8 mouse cellular contexts compared by ENCODE assay signal in the genomic region with DNA sequence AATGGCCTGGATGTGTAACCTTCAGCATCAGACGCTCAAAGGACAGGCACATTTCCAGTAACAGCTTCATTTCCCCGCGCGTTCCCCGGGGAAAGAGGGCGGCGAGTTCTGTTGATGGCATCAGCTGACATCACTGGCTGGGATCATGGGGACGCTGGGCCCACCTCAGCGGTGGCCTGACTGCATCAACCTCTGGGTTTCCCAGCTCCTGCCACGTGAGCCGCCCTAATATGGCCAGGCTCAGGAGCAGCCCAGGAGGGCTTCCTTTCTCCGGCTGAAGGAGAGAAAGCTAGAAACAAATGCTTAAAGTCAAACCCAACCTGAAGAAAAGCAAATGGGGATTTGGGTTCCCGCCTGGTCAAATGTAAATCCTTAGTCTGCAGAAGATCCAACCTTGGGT. TPM values are rescaled to one million over a fixed set of nuclear protein-coding genes. Genes with fewer than 3 reads are reported as not detected.
DNase-seq lines count a peak whose midpoint lies in the region; ATAC-seq and TF ChIP-seq lines count a peak whose summit lies in the region.

No protein-coding gene starts in this region.

- H3K27me3 ChIP-seq in lung, embryonic 14.5 days (ENCODE audit: insufficient read depth, low read length): no peaks in the 10 kb centered on the region
- no peaks in the 10 kb centered on the region for H3K27me3 ChIP-seq in hindbrain, postnatal 0 days (ENCODE audit: insufficient read depth, low read length)
- H3K27me3 ChIP-seq in liver, embryonic 12.5 days (replicated peaks): peaks cover 50% of the 10 kb centered on the region

- peak; percentile 62; the same call in 1 of the 2 replicates for ATAC-seq in lung, embryonic 14.5 days (ENCODE audit: insufficient read depth)
- ATAC-seq in hindbrain, postnatal 0 days: peak; percentile 90
- no peak for ATAC-seq in liver, embryonic 12.5 days

- TF ChIP-seq CTCF in lung, embryonic 14.5 days (IDR thresholded peaks at IDR 0.05; ENCODE audit: low read depth): no peak
- TF ChIP-seq CTCF in hindbrain, postnatal 0 days (IDR thresholded peaks at IDR 0.05; ENCODE audit: low read depth): no peak

- DNase-seq in lung, embryonic 14.5 days: peak; percentile 61
- DNase-seq in lung, postnatal 25 days (ENCODE audit: low spot score): no peak
- peak; percentile 69 to 70 for DNase-seq in cerebellum, postnatal 25 days
- peak; percentile 25 for DNase-seq in gastrocnemius, postnatal 10 days
- DNase-seq in hindbrain, postnatal 0 days (ENCODE audit: low spot score): peak; percentile 80
- peak; percentile 33 for DNase-seq in right cerebral cortex, adult 18-20 months
- no peak for DNase-seq in spleen, adult 12 weeks (ENCODE audit: low spot score)

- 5% methylated on average over 13 of the region's 13 CpGs for WGBS in lung, embryonic 14.5 days
- 2% methylated on average over 13 of the region's 13 CpGs for WGBS in hindbrain, postnatal 0 days
- 21% methylated on average over 13 of the region's 13 CpGs for WGBS in liver, embryonic 12.5 days (ENCODE audit: insufficient replicate concordance)

- H3K36me3 ChIP-seq in lung, embryonic 14.5 days (ENCODE audit: insufficient read depth): no peaks in the 10 kb centered on the region
- H3K36me3 ChIP-seq in hindbrain, postnatal 0 days (ENCODE audit: insufficient read depth, low read length): no peaks in the 10 kb centered on the region
- H3K36me3 ChIP-seq in liver, embryonic 12.5 days: no peaks in the 10 kb centered on the region

- peak overlapping the region; percentile 70 for H3K4me3 ChIP-seq in lung, embryonic 14.5 days (ENCODE audit: low read depth, low read length)
- peak overlapping the region; percentile 76 for H3K4me3 ChIP-seq in hindbrain, postnatal 0 days (ENCODE audit: low read length)
- H3K4me3 ChIP-seq in liver, embryonic 12.5 days: peak overlapping the region; percentile 53

- H3K9me3 ChIP-seq in lung, embryonic 14.5 days (ENCODE audit: low read depth, low read length): no peaks in the 10 kb centered on the region
- no peaks in the 10 kb centered on the region for H3K9me3 ChIP-seq in hindbrain, postnatal 0 days (ENCODE audit: low read length)
- no peaks in the 10 kb centered on the region for H3K9me3 ChIP-seq in liver, embryonic 12.5 days (replicated peaks)

- H3K9ac ChIP-seq in lung, embryonic 14.5 days: peak overlapping the region; percentile 71; the same call in 1 of the 2 replicates
- H3K9ac ChIP-seq in hindbrain, postnatal 0 days (replicated peaks; ENCODE audit: low read length): peak overlapping the region; percentile 73
- H3K9ac ChIP-seq in liver, embryonic 12.5 days: no peak overlapping the region

- H3K4me2 ChIP-seq in lung, embryonic 14.5 days: peak overlapping the region; percentile 95
- H3K4me2 ChIP-seq in hindbrain, postnatal 0 days (ENCODE audit: low read depth, low read length): peak overlapping the region; percentile 95
- H3K4me2 ChIP-seq in liver, embryonic 12.5 days: peak overlapping the region; percentile 67

- 0 out of 2 replicates have a peak overlapping the region, but pooled peaks have one; percentile 19 for H3K27ac ChIP-seq in lung, embryonic 14.5 days (ENCODE audit: low read depth)
- H3K27ac ChIP-seq in hindbrain, postnatal 0 days: peak overlapping the region; percentile 82
- no peak overlapping the region for H3K27ac ChIP-seq in liver, embryonic 12.5 days

- no peaks in the 10 kb centered on the region for H3K4me1 ChIP-seq in lung, embryonic 14.5 days (ENCODE audit: insufficient read depth)
- H3K4me1 ChIP-seq in hindbrain, postnatal 0 days (ENCODE audit: insufficient read depth, low read length): peaks cover 5% of the 10 kb centered on the region; the same call in 1 of the 2 replicates
- H3K4me1 ChIP-seq in liver, embryonic 12.5 days: peaks cover 5% of the 10 kb centered on the region; the same call in 1 of the 2 replicates

RNA-seq across cellular contexts. Expression of gene Akap12, which starts 0.5 kb away (rescaled TPM):
- polyA plus RNA-seq in lung, embryonic 14.5 days (2014; fragmentation: Nextera tagmentation; extraction: Ambion mirVana): 58.9 and 63.9 TPM in 2 replicates
- 10 to 100 TPM; 36.3 to 47.8 TPM for total RNA-seq in gastrocnemius, postnatal 10 days (2021)
- 32.9 and 40.4 TPM in 2 replicates for total RNA-seq in hindbrain, postnatal 0 days (2014; rRNA removed)
- 35.7 and 35.9 TPM in 2 replicates for polyA plus RNA-seq in hindbrain, postnatal 0 days (2015; fragmentation: Nextera tagmentation; extraction: Ambion mirVana)
- polyA plus RNA-seq in liver, embryonic 12.5 days (2016; fragmentation: Nextera tagmentation; extraction: Ambion mirVana): 7.1 and 7.2 TPM in 2 replicates

Comparison
In these comparisons a context has a peak if more than half of its experiments do, and no peak if none do; other contexts are left out.
1. DNase-seq: peak in lung, embryonic 14.5 days (single experiment), cerebellum, postnatal 25 days (2 of 2), gastrocnemius, postnatal 10 days (single experiment), hindbrain, postnatal 0 days (single experiment) and right cerebral cortex, adult 18-20 months (single experiment); none in lung, postnatal 25 days (single experiment) and spleen, adult 12 weeks (single experiment).
2. Peak in every context shown above with its lines, with median percentiles within 50 percentile points of each other: H3K4me2 ChIP-seq and H3K4me3 ChIP-seq.